Comparison of ENCODE assay signal across 8 mouse cellular contexts in genomic region chr7:142736943-142737490, GRCm38 (mm10). TPM values are rescaled to one million over a fixed set of nuclear protein-coding genes. Genes with fewer than 3 reads are reported as not detected.
DNase-seq lines count a peak whose midpoint lies in the region; ATAC-seq and TF ChIP-seq lines count a peak whose summit lies in the region.

No protein-coding gene starts in this region.

- no peaks in the 10 kb centered on the region for H3K9me3 ChIP-seq in forebrain, postnatal 0 days (ENCODE audit: low read length)
- H3K9me3 ChIP-seq in forebrain, embryonic 15.5 days, result no peaks in the 10 kb centered on the region
- no peaks in the 10 kb centered on the region for H3K9me3 ChIP-seq in forebrain, embryonic 10.5 days

- WGBS in forebrain, postnatal 0 days, result 69% methylated on average over 1 of the region's 1 CpGs
- WGBS in forebrain, embryonic 15.5 days, result 70% methylated on average over 1 of the region's 1 CpGs
- 76% methylated on average over 1 of the region's 1 CpGs for WGBS in forebrain, embryonic 10.5 days

- no peaks in the 10 kb centered on the region for H3K36me3 ChIP-seq in forebrain, postnatal 0 days (ENCODE audit: insufficient read depth)
- H3K36me3 ChIP-seq in forebrain, embryonic 15.5 days, result no peaks in the 10 kb centered on the region
- H3K36me3 ChIP-seq in forebrain, embryonic 10.5 days (replicated peaks), result no peaks in the 10 kb centered on the region

- peak; percentile 84 for TF ChIP-seq CTCF in forebrain, postnatal 0 days (IDR thresholded peaks at IDR 0.05; ENCODE audit: low read depth)

- no peak overlapping the region for H3K27ac ChIP-seq in forebrain, postnatal 0 days (ENCODE audit: low read depth, low read length)
- no peak overlapping the region for H3K27ac ChIP-seq in forebrain, embryonic 15.5 days (replicated peaks)
- no peak overlapping the region for H3K27ac ChIP-seq in forebrain, embryonic 10.5 days

- no peak overlapping the region for H3K4me2 ChIP-seq in forebrain, postnatal 0 days (ENCODE audit: low read depth)
- no peak overlapping the region for H3K4me2 ChIP-seq in forebrain, embryonic 15.5 days (replicated peaks)

- no peaks in the 10 kb centered on the region for H3K27me3 ChIP-seq in forebrain, postnatal 0 days (ENCODE audit: insufficient read depth, low read length)
- H3K27me3 ChIP-seq in forebrain, embryonic 15.5 days, result no peaks in the 10 kb centered on the region
- no peaks in the 10 kb centered on the region for H3K27me3 ChIP-seq in forebrain, embryonic 10.5 days (ENCODE audit: poor library complexity, severe bottlenecking)

- no peak overlapping the region for H3K9ac ChIP-seq in forebrain, postnatal 0 days
- H3K9ac ChIP-seq in forebrain, embryonic 15.5 days (replicated peaks), result no peak overlapping the region

- ATAC-seq in forebrain, postnatal 0 days, result no peak
- ATAC-seq in forebrain, embryonic 15.5 days (replicated peaks), result no peak

- DNase-seq in forebrain, postnatal 0 days, result peak; percentile 66
- peak; percentile 45 to 48 for DNase-seq in right cerebral cortex, adult 2 months (ENCODE audit: low spot score in 2 of 2)
- no peak for DNase-seq in right cerebral cortex, postnatal 4 days
- peak; percentile 16 for DNase-seq in cerebellum, adult 9-11 months
- peak; percentile 52 for DNase-seq in hindlimb bud, embryonic 11.5 days (ENCODE audit: extremely low spot score, low read depth, low spot score)
- DNase-seq in lung, postnatal 36 days, result peak; percentile 51
- no peak for DNase-seq in forebrain, embryonic 10.5 days (ENCODE audit: extremely low spot score, low spot score)

- no peak overlapping the region for H3K4me3 ChIP-seq in forebrain, postnatal 0 days (ENCODE audit: low read depth, low read length)
- H3K4me3 ChIP-seq in forebrain, embryonic 15.5 days, result no peak overlapping the region
- H3K4me3 ChIP-seq in forebrain, embryonic 10.5 days, result no peak overlapping the region

- no peaks in the 10 kb centered on the region for H3K4me1 ChIP-seq in forebrain, postnatal 0 days (ENCODE audit: insufficient read depth)
- H3K4me1 ChIP-seq in forebrain, embryonic 15.5 days, result no peaks in the 10 kb centered on the region
- no peaks in the 10 kb centered on the region for H3K4me1 ChIP-seq in forebrain, embryonic 10.5 days

RNA-seq across cellular contexts. Expression of gene Ins2, which starts 6.2 kb away (rescaled TPM):
- not detected in 2 replicates for total RNA-seq in forebrain, postnatal 0 days (2014; rRNA removed)
- polyA plus RNA-seq in forebrain, postnatal 0 days (2015; fragmentation: Nextera tagmentation; extraction: Ambion mirVana), result 1.4 and 2.3 TPM in 2 replicates
- polyA plus RNA-seq in forebrain, embryonic 15.5 days (2015; fragmentation: Nextera tagmentation; extraction: Ambion mirVana), result 0.94 TPM in 1 of 2 replicates, not detected in the other
- polyA plus RNA-seq in forebrain, embryonic 10.5 days (2016; fragmentation: Nextera tagmentation; extraction: Ambion mirVana), result not detected in 2 replicates

Comparison
In these comparisons a context has a peak if more than half of its experiments do, and no peak if none do; other contexts are left out.
1. DNase-seq: peak in forebrain, postnatal 0 days (single experiment), right cerebral cortex, adult 2 months (2 of 2), cerebellum, adult 9-11 months (single experiment), hindlimb bud, embryonic 11.5 days (single experiment) and lung, postnatal 36 days (single experiment); none in right cerebral cortex, postnatal 4 days (single experiment) and forebrain, embryonic 10.5 days (single experiment).